Mouse (Mus musculus): ENCODE results near the gene Arhgap23.
A peak's percentile ranks its signal among the peaks of the same experiment; 100 is the strongest.

The Arhgap23 gene

DNA sequence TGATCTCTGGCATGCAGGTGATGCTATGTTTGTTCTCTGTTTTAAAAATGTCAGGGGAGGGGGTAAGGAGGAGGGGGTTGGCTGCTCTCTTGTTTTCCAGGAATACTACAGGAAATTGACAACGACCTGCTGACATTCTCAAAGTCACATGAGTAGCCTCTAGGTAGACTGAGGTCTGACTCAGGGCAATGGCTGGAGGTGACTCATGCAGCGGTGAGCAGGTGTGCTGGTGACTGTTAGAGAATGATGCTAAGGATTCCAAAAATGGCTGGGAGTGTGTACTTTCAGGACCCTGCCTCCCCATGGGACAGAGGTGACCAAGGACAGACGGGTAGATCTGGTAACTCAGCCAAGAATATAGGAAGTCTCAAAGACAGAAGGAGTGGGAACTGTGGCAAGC, 92.9 kb downstream of the Arhgap23 start:
- no peak for DNase-seq

DNA sequence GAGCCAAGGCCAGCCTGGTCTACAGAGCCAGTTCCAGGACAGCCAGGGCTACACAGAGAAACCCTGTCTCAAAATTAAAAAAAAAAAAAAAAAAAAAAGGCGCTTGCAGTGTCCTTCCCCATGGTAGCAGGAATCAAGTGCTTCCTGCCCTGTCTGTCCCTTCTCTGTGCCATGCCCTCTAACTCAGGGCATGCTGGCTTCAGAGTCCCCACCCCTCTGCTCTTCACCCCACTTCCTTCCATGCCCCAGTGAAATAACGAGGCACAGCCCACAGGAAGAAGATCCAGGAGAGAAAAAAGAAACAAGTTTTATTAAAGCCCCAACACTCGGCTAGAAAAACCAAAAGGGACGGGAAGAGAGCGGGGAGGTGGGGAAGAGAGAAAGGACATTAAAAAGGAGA, 93.7 kb downstream of the Arhgap23 start:
- DNase-seq: no peak

DNA sequence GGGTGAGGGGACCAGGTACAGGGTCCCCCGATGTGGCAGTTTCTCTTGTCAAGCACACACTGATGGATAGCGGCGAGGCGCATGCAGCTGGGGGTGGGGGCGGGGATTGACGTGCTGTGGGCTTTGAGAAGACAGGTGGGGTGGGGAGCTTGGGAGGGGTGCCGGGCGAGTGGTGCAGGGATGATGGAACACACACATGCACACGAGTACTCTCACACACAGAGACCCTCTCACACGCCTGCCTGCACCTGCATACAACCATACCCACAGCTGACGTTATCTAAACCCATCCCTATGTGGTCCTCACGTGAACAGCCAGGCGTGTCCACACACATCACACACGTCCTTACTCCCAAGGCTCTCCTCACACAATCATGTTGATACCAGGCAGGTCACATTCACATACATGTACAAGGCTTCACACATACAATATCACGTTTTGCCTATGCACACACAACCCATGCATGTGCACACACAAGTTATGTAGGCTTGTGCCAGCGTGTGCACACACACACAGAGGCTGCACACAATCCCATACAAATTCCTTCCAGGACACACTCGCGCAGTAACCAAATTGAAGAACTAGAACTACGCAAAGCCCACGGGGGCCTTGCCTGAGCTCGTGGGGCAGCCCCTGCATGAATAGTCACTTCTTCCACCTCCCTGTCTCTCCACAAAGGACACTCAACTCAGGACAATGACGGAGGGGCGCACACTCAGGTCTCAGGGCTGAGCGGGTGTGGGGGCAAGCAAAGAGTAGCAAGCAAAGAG, 94.6 kb downstream of the Arhgap23 start:
- no peak for DNase-seq

- DNase-seq: peak; percentile 66
Measured at GRCm38 (mm10) chr11:97510966-97511660, 95.8 kb downstream of the Arhgap23 start.

DNA sequence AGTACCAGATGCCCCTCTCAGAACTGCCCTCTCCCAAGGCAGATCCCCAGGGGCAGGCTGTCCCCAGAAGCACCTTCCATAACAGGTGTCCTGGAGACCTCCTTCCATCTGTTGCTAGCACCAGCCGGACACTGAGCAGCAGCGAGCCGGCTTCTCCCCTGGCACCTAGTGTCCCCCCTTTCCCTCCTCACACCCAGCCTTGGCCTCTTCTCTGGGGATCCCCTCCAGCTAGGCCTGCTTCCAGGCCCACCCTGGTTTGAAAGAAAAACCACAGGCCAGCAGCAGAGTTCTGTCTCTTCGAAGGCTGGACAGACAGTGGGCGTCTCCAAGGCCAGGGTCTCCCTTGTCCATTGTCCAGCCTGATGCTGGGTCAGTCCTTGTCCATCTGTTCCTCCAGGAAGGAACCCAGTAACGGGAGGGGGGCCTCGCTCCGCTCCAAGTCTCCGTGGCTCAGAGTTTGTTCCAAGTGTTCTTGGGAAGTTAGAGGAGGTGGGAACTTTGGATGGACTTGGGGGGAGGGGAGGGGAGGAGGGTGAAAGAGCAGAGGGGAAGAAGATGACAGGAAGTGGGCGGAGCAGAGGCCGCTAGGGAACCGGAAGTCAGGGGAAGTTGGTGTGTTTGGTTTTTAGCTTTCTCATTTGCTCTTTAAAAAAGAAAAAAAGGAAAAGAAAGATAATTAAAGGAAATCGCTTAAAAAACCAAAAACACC, 96.5 kb downstream of the Arhgap23 start:
- peak; percentile 51 for DNase-seq

- no peak for DNase-seq
Measured at GRCm38 (mm10) chr11:97512511-97512910, 97.2 kb downstream of the Arhgap23 start.

DNA sequence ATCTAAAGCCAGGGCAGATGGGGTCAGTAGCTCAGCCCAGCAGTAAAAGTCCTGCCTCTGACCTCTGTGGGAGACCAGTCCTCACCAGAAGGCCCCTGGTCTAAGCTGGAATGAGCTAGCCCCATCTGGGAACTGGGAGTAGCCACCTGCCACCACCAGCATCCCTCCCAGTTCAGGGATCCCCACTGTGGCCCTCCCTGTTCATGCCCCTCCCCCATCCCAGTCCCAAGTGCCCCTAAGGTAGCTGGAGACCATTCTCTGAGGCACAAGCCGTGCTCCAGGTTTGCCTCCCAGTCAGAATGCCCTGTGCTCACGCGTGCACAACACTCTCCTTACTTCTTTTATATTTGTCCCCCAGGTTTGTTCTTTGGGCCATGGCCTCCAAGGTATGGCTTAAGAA, 97.7 kb downstream of the Arhgap23 start:
- no peak for DNase-seq

- DNase-seq: no peak
Measured at GRCm38 (mm10) chr11:97520541-97520940, 105.2 kb downstream of the Arhgap23 start.

GRCm38 (mm10) chr11:97521741-97522474, 106.6 kb downstream of the Arhgap23 start:
- DNase-seq: no peak

DNA sequence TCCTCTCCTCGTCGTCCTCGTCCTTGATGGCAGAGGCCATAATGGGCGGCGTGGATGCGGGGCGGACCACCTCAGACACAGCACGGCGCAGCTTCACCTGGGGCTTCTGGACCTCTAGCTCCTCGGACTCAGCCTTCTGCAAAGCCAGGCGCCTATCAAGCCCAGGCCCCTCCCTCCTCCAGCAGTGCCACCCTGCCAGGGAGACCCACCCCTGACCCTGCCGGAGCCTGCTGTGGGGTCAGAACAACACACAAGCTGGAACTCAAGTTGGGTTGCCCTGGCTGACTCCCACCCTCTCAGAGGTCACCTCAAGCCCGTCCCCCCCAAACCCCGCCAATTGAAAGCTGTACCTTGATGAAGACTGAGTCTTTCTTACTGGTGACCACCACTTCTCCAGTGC, 107.8 kb downstream of the Arhgap23 start:
- no peak for DNase-seq

DNA sequence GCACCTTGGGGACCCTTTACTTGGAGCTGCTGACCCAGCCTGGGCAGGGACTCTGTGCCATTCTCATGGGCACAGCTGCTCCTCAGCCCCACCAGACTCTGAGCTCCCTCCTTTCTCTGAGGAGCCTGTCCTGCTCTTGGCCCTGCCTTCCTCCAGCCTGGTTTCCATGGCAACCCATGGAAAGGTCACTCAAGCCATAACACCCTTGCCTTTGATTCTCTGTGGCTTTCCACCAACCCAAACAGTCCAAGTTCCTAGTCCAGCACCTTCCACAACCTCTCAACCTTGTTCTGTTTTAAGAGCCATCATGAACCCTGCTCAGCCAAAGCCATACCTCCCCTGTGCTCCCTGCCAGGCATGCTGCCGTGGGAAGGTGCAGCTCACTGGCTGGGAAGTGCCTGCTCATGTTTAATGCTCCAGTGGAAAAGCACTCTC, 108.5 kb downstream of the Arhgap23 start:
- DNase-seq: peak; percentile 81

- no peak for DNase-seq
Measured at GRCm38 (mm10) chr11:97524306-97524705, 109.0 kb downstream of the Arhgap23 start.

DNA sequence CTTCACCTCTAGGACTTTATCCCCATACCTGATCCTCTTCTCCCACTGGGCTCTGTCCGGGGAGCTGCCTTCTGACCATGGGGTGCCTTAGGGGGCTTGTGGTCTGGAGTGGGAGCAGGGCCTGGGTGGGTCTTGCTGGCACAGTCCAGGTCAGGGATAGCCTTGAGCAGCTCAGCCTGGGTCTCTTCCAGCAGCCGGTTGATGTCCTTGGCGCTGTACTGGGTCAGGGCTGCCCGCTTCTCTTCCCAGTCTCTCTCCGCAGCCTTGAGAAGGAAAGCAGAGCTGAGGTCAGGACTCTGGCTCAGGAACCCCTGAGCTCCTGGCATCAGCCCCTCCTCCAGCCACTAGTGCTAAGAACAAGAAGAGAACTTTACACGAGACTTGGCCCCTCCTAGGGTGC, 110.0 kb downstream of the Arhgap23 start:
- no peak for DNase-seq

- no peak for DNase-seq
Measured at GRCm38 (mm10) chr11:97528282-97528808, 113.0 kb downstream of the Arhgap23 start.

- no peak for DNase-seq
Measured at GRCm38 (mm10) chr11:97530069-97530468, 114.7 kb downstream of the Arhgap23 start.

GRCm38 (mm10) chr11:97530961-97531360, 115.6 kb downstream of the Arhgap23 start:
- DNase-seq: no peak

DNA sequence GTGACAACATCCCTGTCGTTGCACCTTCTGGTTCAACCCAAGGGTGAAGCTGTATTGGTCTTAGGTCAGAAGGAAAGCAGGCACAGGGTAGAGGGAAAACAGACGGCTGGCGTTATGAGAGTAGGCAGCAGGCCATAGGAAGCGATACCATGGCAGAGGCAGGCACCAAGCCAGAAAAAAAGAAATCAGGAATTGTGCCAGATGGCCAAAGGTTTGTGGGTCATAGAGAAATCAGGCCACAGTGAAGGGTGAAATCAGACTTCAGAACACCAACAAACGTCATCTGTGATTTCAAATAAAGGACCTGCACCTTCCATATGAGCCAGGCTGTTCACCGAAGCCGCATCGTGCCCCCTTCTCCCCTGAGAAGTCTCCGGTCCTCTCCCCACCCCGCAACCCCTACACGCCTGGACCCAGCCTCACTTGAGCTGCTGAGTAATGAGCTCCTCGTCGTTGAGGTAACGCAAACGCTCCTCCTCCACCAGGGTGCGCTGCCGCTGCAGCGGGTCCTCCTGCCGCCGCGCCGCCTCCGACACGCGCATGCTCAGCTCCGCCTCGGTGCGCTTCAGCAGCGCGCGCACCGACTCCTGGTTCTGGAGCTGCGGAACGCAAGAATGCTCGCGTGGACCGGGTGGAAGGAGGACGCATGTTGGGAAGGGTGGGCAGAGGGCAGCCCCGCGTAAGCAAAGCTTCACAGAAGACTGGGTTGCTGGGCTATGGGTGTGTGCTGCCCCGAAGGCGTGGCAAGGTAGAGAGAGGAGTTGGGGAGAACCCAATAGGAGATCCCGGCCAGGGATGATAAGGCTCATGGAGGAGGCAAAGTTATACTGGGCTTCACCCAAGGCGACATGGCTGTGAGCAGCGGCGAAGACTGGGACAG, 116.3 kb downstream of the Arhgap23 start:
- DNase-seq: peak; percentile 95

DNA sequence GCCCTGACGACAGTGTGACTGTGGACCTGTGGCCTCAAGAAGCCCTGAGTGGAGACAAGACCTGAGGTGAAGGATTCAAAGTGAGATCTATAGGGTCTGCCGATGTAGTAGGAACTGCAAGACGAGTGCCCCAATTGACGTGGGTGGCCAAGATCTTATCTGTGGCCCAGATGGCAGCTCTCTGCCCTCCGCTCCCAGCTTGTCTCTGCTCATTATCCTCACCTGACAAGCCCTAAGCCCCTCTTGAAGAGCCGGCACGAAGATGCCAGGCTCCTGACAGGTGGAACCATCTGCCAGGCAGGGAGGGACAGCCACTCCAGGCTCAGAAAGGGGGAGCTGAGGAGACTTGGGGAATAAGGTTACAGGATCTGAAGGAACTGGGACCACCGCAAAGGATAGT, 117.0 kb downstream of the Arhgap23 start:
- DNase-seq: no peak

DNA sequence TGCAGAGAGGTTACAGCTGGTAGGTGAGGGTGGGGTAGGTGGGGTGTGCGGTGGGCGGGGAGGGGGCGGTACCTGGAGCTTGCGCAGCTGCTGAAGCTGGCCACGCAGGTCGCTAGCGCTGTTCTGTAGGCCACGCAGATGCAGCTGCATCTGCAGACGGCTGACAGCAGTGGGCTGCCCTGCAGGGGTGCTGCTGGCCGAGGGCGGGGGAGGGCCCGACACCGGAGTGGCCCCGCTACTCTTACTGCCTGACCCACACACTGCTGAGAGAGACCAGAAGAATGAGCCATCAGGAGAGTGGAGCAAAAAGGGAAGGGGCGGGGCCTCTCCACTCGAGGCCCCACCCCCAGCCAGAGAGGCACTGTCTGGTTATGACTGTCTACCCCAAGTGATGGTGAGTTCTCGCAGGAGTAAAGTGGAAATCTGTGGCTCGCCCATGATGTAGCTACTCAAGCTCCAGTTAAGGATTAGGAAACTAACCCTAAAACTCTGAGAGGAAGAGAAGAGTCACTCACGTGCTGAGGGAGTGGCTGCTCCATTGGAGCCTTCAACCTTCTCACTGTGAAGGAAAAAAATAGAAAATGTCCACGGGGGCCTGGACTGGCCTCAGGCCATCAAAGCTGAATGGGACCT, 117.7 kb downstream of the Arhgap23 start:
- DNase-seq: peak; percentile 56

DNA sequence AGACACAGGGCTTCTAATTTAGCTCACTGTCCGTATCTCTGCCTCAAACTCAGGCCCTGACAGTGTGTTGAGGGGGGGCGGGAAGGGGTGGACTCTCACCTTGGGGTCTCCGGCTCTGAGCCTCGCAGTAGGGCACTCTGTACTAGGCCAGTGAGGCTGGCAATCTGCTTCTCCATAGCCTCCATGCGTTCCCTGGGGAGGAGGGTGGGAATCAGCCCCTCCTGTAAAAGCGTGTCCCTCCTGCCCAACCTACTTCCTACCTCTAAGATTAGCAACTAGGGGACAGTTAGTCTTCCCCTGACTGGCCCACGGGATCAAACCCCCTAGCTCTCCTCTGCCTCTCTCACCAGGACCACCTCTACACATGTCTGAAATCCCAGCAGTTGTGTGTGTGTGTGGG, 118.3 kb downstream of the Arhgap23 start:
- no peak for DNase-seq
